Mouse (Mus musculus) cerebral cortex, adult 2 months (tissue): ENCODE measurements around the gene Tas2r106.

Experiments
- WGBS: fragments of 180-500 bp; shearing (Covaris S2); methylation state at CpG from one replicate; pipeline ENCODE4 v1.1.7; 2018; 5-methylcytosine and 5-hydroxymethylcytosine counted together

Tas2r106 gene

GRCm38 (mm10) chr6:131678786-131679185, at the start of gene Tas2r106:
Tas2r106 (minus strand) TSS chr6:131678886.
- 75% methylated on average over 3 of the region's 3 CpGs for WGBS

- WGBS: 46% methylated on average over 7 of the region's 7 CpGs
Observed at GRCm38 (mm10) chr6:131712803-131713202, 34.1 kb upstream of the Tas2r106 start.

GRCm38 (mm10) chr6:131689963-131690362, 11.3 kb upstream of the Tas2r106 start, which contains the start of gene Tas2r114:
Tas2r114 (minus strand) TSS chr6:131690063.

GRCm38 (mm10) chr6:131687395-131687794, 8.7 kb upstream of the Tas2r106 start, which contains the start of gene Tas2r105:
Tas2r105 (minus strand) TSS chr6:131687495.
- 76% methylated on average over 1 of the region's 1 CpGs for WGBS

GRCm38 (mm10) chr6:131685644-131686043, 7.0 kb upstream of the Tas2r106 start, which contains the start of gene Tas2r104:
Tas2r104 (minus strand) TSS chr6:131685744.
- 70% methylated on average over 1 of the region's 1 CpGs for WGBS

GRCm38 (mm10) chr6:131660049-131660448, 18.6 kb downstream of the Tas2r106 start, which contains the start of gene Tas2r107:
Tas2r107 (minus strand) TSS chr6:131660149.

GRCm38 (mm10) chr6:131630812-131631211, 47.9 kb downstream of the Tas2r106 start, which contains the start of gene Tas2r130:
Tas2r130 (minus strand) TSS chr6:131630912.
- 72% methylated on average over 3 of the region's 3 CpGs for WGBS
